Mouse (Mus musculus): Measurements from ENCODE around the gene Il17re.

The Il17re gene

GRCm38 (mm10) chr6:113457952-113458534 lies at the start of gene Il17re:
Il17re (plus strand) TSS chr6:113458484.
- DNase-seq (ENCODE audit: low read depth in 2 of 2, low spot score in 2 of 2) = no peak

- no peak for DNase-seq (ENCODE audit: low read depth in 2 of 2, low spot score in 2 of 2)
These were observed 48.3 kb upstream of the Il17re start for GRCm38 (mm10) chr6:113410001-113410400.

- no peak for DNase-seq (ENCODE audit: low read depth in 2 of 2, low spot score in 2 of 2)
These were observed 41.9 kb upstream of the Il17re start for GRCm38 (mm10) chr6:113416416-113416815.

- DNase-seq (ENCODE audit: low read depth in 2 of 2, low spot score in 2 of 2) = no peak
These were observed 39.7 kb upstream of the Il17re start for GRCm38 (mm10) chr6:113418441-113419198.

GRCm38 (mm10) chr6:113419199-113419587 lies 39.1 kb upstream of the Il17re start, which contains the start of gene Rpusd3:
Rpusd3 (minus strand) TSS chr6:113419340.
- peak; percentile 96 to 98 for DNase-seq (ENCODE audit: low read depth in 2 of 2, low spot score in 2 of 2)

- DNase-seq (ENCODE audit: low read depth in 2 of 2, low spot score in 2 of 2) = no peak
These were observed 35.3 kb upstream of the Il17re start for GRCm38 (mm10) chr6:113423000-113423399.

- DNase-seq (ENCODE audit: low read depth in 2 of 2, low spot score in 2 of 2) = no peak
These were observed 34.1 kb upstream of the Il17re start for GRCm38 (mm10) chr6:113424187-113424586.

GRCm38 (mm10) chr6:113426696-113427095 lies 31.6 kb upstream of the Il17re start:
- DNase-seq (ENCODE audit: low read depth in 2 of 2, low spot score in 2 of 2) = no peak

GRCm38 (mm10) chr6:113427397-113427796 lies 30.9 kb upstream of the Il17re start:
- peak; percentile 40 to 49 for DNase-seq (ENCODE audit: low read depth in 2 of 2, low spot score in 2 of 2)

- DNase-seq (ENCODE audit: low read depth in 2 of 2, low spot score in 2 of 2) = no peak
These were observed 30.3 kb upstream of the Il17re start for GRCm38 (mm10) chr6:113428006-113428405.

- no peak for DNase-seq (ENCODE audit: low read depth in 2 of 2, low spot score in 2 of 2)
These were observed 28.3 kb upstream of the Il17re start for GRCm38 (mm10) chr6:113429965-113430364.

- DNase-seq (ENCODE audit: low read depth in 2 of 2, low spot score in 2 of 2) = no peak
These were observed 27.4 kb upstream of the Il17re start for GRCm38 (mm10) chr6:113430846-113431245.

GRCm38 (mm10) chr6:113431801-113432200 lies 26.5 kb upstream of the Il17re start:
- no peak for DNase-seq (ENCODE audit: low read depth in 2 of 2, low spot score in 2 of 2)

- DNase-seq (ENCODE audit: low read depth in 2 of 2, low spot score in 2 of 2) = no peak
These were observed 24.6 kb upstream of the Il17re start for GRCm38 (mm10) chr6:113433661-113434060.

- no peak for DNase-seq (ENCODE audit: low read depth in 2 of 2, low spot score in 2 of 2)
These were observed 23.6 kb upstream of the Il17re start for GRCm38 (mm10) chr6:113434691-113435090.

- no peak for DNase-seq (ENCODE audit: low read depth in 2 of 2, low spot score in 2 of 2)
These were observed 22.5 kb upstream of the Il17re start, which contains the start of gene Cidec for GRCm38 (mm10) chr6:113435664-113436205. Cidec (minus strand) TSS chr6:113435760.

GRCm38 (mm10) chr6:113437135-113437534 lies 21.1 kb upstream of the Il17re start:
- no peak for DNase-seq (ENCODE audit: low read depth in 2 of 2, low spot score in 2 of 2)

- DNase-seq (ENCODE audit: low read depth in 2 of 2, low spot score in 2 of 2) = no peak
These were observed 19.4 kb upstream of the Il17re start for GRCm38 (mm10) chr6:113438721-113439430.

GRCm38 (mm10) chr6:113440686-113441085 lies 17.6 kb upstream of the Il17re start:
- no peak for DNase-seq (ENCODE audit: low read depth in 2 of 2, low spot score in 2 of 2)

- peak; percentile 63 to 74 for DNase-seq (ENCODE audit: low read depth in 2 of 2, low spot score in 2 of 2)
These were observed 17.1 kb upstream of the Il17re start for GRCm38 (mm10) chr6:113441147-113441680.

GRCm38 (mm10) chr6:113442087-113442441 lies 16.2 kb upstream of the Il17re start:
- DNase-seq (ENCODE audit: low read depth in 2 of 2, low spot score in 2 of 2) = no peak
